Mouse (Mus musculus): ENCODE measurements around the gene Mkrn2.

- TF ChIP-seq MYOG (IDR thresholded peaks at IDR 0.05; ENCODE audit: control insufficient read depth, extremely low read depth, insufficient read length) (no peak), USF1 (IDR thresholded peaks at IDR 0.05; ENCODE audit: low read depth) (no peak), CTCF (IDR thresholded peaks at IDR 0.05; ENCODE audit: control insufficient read depth, insufficient read depth, insufficient read length) (no peak), MAX (IDR thresholded peaks at IDR 0.05) (no peak)
These were observed 24.4 kb downstream of the Mkrn2 start for GRCm38 (mm10) chr6:115626121-115626520.
